Mouse (Mus musculus) left cerebral cortex, adult 6 months (tissue): Measurements from ENCODE around the gene Cd82. TPM values are rescaled to one million over a fixed set of nuclear protein-coding genes. Genes with fewer than 3 reads are reported as not detected.

Experiments used
- long read RNA-seq, 2 experiments: library from polyadenylated mRNA; unstranded; transcript quantifications; one replicate each; pipeline ENCODE4 v2.0.0; 2019 to 2020
- polyA plus RNA-seq: library from polyadenylated mRNA; unstranded; fragments of <200 nt; fragmentation: Nextera tagmentation; gene quantifications from 2 replicates; pipeline ENCODE4 v1.2.3, GENCODE M21; 2021

The Cd82 gene
- 23.0 and 29.0 TPM in 2 replicates for polyA plus RNA-seq
- long read RNA-seq, experiment 1, transcript Cd82-201 (10 exons, 1,824 nt): major isoform, 85 of 116 reads
- long read RNA-seq, experiment 1, transcript Cd82-202 (9 exons, 1,657 nt): minor isoform, 24 of 116 reads
- long read RNA-seq, experiment 1, partial matches to known transcripts: 3 of 116 reads
- long read RNA-seq, experiment 1, other reads (novel, unspliced or antisense): 1 of 116 reads
- long read RNA-seq, experiment 2, transcript Cd82-202 (9 exons, 1,657 nt): minor isoform, 11 of 50 reads
- long read RNA-seq, experiment 2, transcript Cd82-201 (10 exons, 1,824 nt): major isoform, 31 of 50 reads
- long read RNA-seq, experiment 2, partial matches to known transcripts: 6 of 50 reads
- long read RNA-seq, experiment 2, other reads (novel, unspliced or antisense): 2 of 50 reads

GRCm38 (mm10) chr2:93462760-93463159, at the start of gene Cd82:
Gene Cd82, minus strand, starts transcription at chr2:93463140.

Other genes starting within 250 kb of the Cd82 start
- 2.7 and 2.8 TPM in 2 replicates for gene Tspan18, start 128.6 kb downstream of the Cd82 start, polyA plus RNA-seq
- not detected in 2 replicates for gene Gm10803, start 97.4 kb upstream of the Cd82 start, polyA plus RNA-seq
- gene Alx4, start 179.2 kb upstream of the Cd82 start, polyA plus RNA-seq: 0.23 and 0.39 TPM in 2 replicates